Mouse (Mus musculus) testis, adult 2 months (tissue): ENCODE measurements around the gene Slc26a8. TPM values are rescaled to one million over a fixed set of nuclear protein-coding genes. Genes with fewer than 3 reads are reported as not detected.

Experiments
- H3K27ac ChIP-seq: fragments of 200-500 bp; 2 replicates; pipeline ENCODE4 v1.5.1; 2012; ENCODE audit warnings: low read depth, low read length; ENCODE audit not compliant: control insufficient read depth, insufficient read depth
- H3K27me3 ChIP-seq: fragments of 200-500 bp; 2 replicates; pipeline ENCODE4 v1.6.1; 2012; ENCODE audit warnings: mild to moderate bottlenecking, low read length, moderate library complexity; ENCODE audit not compliant: control insufficient read depth, insufficient read depth
- H3K36me3 ChIP-seq: fragments of 200-500 bp; 2 replicates; pipeline ENCODE4 v1.6.1; 2012; ENCODE audit warnings: mild to moderate bottlenecking, low read length; ENCODE audit not compliant: control insufficient read depth, insufficient read depth
- H3K4me1 ChIP-seq: fragments of 200-500 bp; 2 replicates; pipeline ENCODE4 v1.6.1; 2012; ENCODE audit warnings: low read length; ENCODE audit not compliant: control insufficient read depth, insufficient read depth
- H3K4me3 ChIP-seq: fragments of 200-500 bp; 2 replicates; pipeline ENCODE4 v1.5.1; 2012; ENCODE audit warnings: low read depth, mild to moderate bottlenecking, low read length, moderate library complexity, mixed read lengths; ENCODE audit not compliant: control insufficient read depth
- CTCF ChIP-seq: fragments of 200-500 bp; IDR thresholded peaks from 2 replicates; pipeline ENCODE4 v1.5.1; 2012; ENCODE audit warnings: low read depth, mild to moderate bottlenecking, inconsistent platforms, low read length, moderate library complexity; ENCODE audit not compliant: control insufficient read depth, insufficient read depth, insufficient replicate concordance
- POLR2A ChIP-seq: fragments of 200-500 bp; IDR thresholded peaks from 2 replicates; pipeline ENCODE4 v1.6.1; 2012; ENCODE audit warnings: low read depth, mild to moderate bottlenecking, inconsistent platforms, low read length, moderate library complexity; ENCODE audit not compliant: control insufficient read depth
- polyA plus RNA-seq: library from polyadenylated mRNA; depleted of rRNA; stranded (reverse); fragments of >200 nt; gene quantifications from 2 replicates; pipeline ENCODE4 v1.2.3, GENCODE M21; 2012

Gene Slc26a8
- polyA plus RNA-seq, 1 experiment, result 188 TPM

DNA sequence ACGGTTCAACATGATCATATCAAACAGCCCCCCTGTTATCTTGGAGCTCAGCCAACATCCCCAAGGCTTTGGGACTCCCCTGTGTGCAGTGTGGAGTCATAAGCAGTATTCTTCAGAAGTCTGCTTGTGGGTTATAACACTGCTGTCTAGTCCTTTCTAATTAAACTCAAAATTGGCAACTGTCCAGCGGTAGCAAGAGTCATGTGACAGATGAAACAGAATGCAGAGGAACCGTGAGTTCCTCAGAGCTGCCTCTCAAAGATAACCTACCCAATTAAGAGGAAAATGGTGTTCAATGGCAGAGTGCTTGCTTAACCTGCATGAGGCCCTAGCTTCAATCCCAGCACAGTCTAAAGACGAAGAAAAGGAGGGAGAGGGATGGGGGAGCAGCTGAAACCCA is 32.1 kb downstream of the Slc26a8 start:
- H3K4me3 ChIP-seq, result no peak overlapping the region
- TF ChIP-seq POLR2A, result no peak
- TF ChIP-seq CTCF, result no peak
- H3K27ac ChIP-seq, result no peak overlapping the region
- H3K27me3 ChIP-seq, result no peaks in the 10 kb centered on the region
- H3K4me1 ChIP-seq, result no peaks in the 10 kb centered on the region
- H3K36me3 ChIP-seq, result no peaks in the 10 kb centered on the region; the same call in 1 of the 2 replicates

DNA sequence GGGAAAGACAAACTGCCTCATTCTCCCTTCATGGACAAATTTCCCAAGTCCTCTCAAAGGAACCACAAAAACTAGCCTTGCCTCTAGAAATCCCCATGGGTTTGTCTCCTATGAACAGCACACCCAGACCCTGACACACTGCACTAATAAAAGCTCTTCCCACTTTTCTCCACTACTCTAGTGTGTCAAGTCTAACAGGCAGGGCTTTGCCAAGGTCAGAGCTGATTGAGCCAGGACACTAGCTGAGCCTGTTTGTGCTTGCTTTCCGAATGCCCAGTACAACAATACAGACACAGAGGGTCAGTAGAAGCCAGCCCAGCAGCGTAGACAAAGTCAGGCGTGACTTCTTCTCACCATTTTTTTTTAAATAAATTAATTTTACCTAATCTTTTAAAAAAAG is 39.8 kb downstream of the Slc26a8 start:
- TF ChIP-seq POLR2A (no peak), CTCF (no peak)
- H3K4me3 ChIP-seq, result no peak overlapping the region
- peaks cover 2% of the 10 kb centered on the region; the same call in 1 of the 2 replicates for H3K36me3 ChIP-seq

DNA sequence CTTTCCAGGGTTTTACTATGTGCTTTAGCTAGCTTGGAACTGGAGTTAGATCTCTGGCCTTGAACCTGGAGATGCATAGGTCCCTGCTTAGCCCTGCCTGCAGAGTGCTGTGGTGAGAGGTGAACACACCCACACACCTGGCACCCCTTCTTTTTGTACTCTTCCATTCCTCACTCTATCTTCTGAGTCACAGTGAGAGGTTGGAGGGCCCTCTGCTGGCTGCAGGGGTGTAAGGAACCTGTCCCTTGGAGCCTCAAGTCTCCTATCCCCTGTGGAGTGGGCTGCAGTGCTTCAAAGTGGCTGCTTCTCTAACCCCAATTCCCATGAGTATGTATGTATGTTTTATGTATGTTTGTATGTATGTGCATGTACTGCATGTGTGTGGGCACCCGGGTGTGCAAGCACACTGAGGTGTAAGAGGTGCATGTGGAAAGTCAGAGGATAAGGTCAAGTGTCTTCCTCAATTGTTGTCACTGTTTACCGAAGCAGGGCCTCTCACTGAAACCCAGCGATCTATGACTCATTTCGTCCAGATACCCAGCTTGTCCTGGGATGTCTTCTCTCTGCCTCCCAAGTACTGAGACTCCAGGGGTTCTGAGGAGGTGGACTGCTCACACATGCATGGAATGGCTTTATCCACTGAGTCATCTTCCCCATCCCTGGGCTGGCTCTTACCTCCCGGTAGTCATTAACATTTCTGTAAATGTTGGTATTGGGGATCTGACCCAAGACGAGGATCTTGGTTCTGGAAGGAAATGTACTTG is 41.2 kb downstream of the Slc26a8 start:
- no peak overlapping the region for H3K27ac ChIP-seq
- H3K36me3 ChIP-seq, result peaks cover 5% of the 10 kb centered on the region
- H3K4me1 ChIP-seq, result no peaks in the 10 kb centered on the region
- H3K27me3 ChIP-seq, result no peaks in the 10 kb centered on the region
- no peak overlapping the region for H3K4me3 ChIP-seq
- TF ChIP-seq POLR2A (no peak), CTCF (peak; percentile 37; the same call in 1 of the 2 replicates)

More for the DNA sequence above, 39.8 kb downstream of the Slc26a8 start:
- no peak overlapping the region for H3K27ac ChIP-seq
- no peaks in the 10 kb centered on the region for H3K27me3 ChIP-seq
- no peaks in the 10 kb centered on the region for H3K4me1 ChIP-seq

DNA sequence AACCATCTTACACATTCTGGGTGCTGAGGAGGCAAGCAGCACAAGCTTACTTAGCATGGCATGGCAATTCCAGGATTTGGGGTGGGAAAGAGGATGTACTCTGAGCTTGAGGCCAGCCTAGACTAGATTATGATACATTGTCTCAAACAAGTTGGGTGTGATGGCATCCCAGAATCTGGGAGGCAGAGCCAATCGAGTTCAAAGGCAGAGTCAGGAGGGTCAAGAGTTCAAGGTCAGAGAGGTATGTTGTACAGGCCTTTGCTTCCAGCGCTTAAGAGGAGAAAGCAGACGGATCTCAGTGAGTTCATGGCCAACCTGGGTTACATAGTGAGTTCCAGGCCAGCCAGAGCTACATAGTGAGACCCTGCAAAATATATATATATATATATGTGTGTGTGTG is 43.8 kb downstream of the Slc26a8 start:
- TF ChIP-seq POLR2A, result no peak
- TF ChIP-seq CTCF, result no peak
- no peak overlapping the region for H3K4me3 ChIP-seq
- no peak overlapping the region for H3K27ac ChIP-seq
- H3K4me1 ChIP-seq, result no peaks in the 10 kb centered on the region
- H3K27me3 ChIP-seq, result no peaks in the 10 kb centered on the region
- peaks cover 5% of the 10 kb centered on the region for H3K36me3 ChIP-seq

DNA sequence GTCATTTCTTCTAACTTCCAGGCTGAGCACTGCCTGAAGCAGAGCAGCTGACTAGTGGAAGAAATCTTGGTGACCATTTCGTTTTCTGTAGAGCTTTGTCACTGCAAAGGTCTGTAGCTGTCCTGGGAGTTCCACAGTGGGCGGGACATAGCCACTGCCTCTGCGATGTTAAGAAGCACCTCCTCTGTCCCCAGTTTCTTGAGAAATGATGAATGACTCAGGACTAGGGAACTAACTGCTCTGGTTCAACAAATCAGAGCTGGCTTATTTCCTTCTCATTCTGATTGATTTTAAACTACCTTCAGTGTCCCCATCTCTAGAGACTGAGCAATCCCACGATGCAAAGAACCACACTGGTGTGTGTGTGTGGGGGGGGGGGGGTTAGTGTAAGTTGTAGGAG is 45.9 kb downstream of the Slc26a8 start:
- H3K4me1 ChIP-seq, result no peaks in the 10 kb centered on the region
- no peak for TF ChIP-seq POLR2A
- no peak for TF ChIP-seq CTCF
- no peak overlapping the region for H3K4me3 ChIP-seq
- H3K36me3 ChIP-seq, result peaks cover 2% of the 10 kb centered on the region
- H3K27ac ChIP-seq, result no peak overlapping the region
- no peaks in the 10 kb centered on the region for H3K27me3 ChIP-seq

DNA sequence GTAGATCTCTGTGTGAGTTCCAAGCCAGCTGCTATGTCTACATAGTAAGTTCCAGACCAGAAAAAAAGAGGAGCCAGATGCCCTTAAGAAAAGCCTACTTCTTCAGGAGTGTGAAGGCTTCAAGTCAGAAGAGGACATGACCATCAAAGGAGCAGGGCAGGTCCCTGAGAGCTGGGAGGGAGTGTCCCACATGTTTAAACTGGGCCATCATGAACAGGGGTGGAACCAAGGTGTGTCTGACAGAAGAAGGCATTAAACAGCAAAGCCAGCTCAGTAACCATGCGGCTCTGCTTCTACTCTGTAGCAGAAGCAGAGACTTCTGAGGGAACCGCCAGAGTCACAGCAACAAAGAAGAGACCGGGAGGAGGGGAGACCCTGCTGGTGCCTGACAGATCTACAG is 46.3 kb downstream of the Slc26a8 start:
- H3K36me3 ChIP-seq, result peaks cover 2% of the 10 kb centered on the region
- H3K4me1 ChIP-seq, result no peaks in the 10 kb centered on the region
- no peaks in the 10 kb centered on the region for H3K27me3 ChIP-seq
- no peak overlapping the region for H3K4me3 ChIP-seq
- no peak for TF ChIP-seq CTCF
- no peak for TF ChIP-seq POLR2A
- no peak overlapping the region for H3K27ac ChIP-seq

DNA sequence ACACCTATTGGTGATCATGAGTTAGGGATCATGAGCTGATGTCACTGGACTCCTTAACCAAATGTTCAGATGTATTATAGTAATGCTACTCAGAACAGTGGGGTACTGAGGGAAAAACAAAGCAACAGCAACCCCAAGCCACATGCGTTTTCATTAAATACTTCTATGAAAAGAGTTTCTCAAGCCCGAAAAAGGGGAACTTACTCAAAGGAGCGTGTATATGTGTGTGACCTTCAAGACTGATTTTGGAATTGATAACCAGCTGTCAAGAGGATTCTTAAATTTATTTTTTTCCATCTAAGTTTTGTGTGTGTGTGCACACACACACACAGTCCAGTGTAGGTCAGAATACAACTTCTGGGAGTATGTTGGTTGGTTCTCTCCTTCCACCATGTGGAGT is 49.9 kb downstream of the Slc26a8 start:
- Histone ChIP-seq H3K27me3 (no peaks in the 10 kb centered on the region), H3K4me1 (no peaks in the 10 kb centered on the region), H3K4me3 (no peak overlapping the region), H3K27ac (no peak overlapping the region), H3K36me3 (peaks cover 2% of the 10 kb centered on the region; the same call in 1 of the 2 replicates)
- TF ChIP-seq POLR2A, result no peak
- TF ChIP-seq CTCF, result no peak
